Mouse (Mus musculus): ENCODE data around the gene Klk11. TPM values are rescaled to one million over a fixed set of nuclear protein-coding genes. Genes with fewer than 3 reads are reported as not detected.

The Klk11 gene
- polyA plus RNA-seq (2015; fragmentation: Nextera tagmentation; extraction: Ambion mirVana) = 0.11 and 0.20 TPM in 2 replicates

- Histone ChIP-seq H3K9me3 (replicated peaks) (no peaks in the 10 kb centered on the region), H3K27me3 (no peaks in the 10 kb centered on the region), H3K4me3 (no peak within 1 kb of the TSS), H3K4me1 (replicated peaks) (no peaks in the 10 kb centered on the region), H3K36me3 (no peaks in the 10 kb centered on the region), H3K4me2 (no peak within 1 kb of the TSS), H3K27ac (no peak within 1 kb of the TSS), H3K9ac (no peak within 1 kb of the TSS)
- 92% methylated on average over 5 of the region's 5 CpGs for WGBS
- ATAC-seq (replicated peaks; ENCODE audit: insufficient number of reproducible peaks, insufficient read depth, low FRiP score, low read depth) = no peak
These were observed at the start of gene Klk11 for GRCm38 (mm10) chr7:43774364-43774763. Klk11 (plus strand) TSS chr7:43774604.

- H3K9me3 ChIP-seq (replicated peaks) = no peaks in the 10 kb centered on the region
- H3K4me2 ChIP-seq = no peak overlapping the region
- no peaks in the 10 kb centered on the region for H3K4me1 ChIP-seq (replicated peaks)
- H3K27ac ChIP-seq = peak overlapping the region; percentile 36; the same call in 1 of the 2 replicates
- no peak overlapping the region for H3K4me3 ChIP-seq
- 37% methylated on average over 1 of the region's 1 CpGs for WGBS
- H3K27me3 ChIP-seq = no peaks in the 10 kb centered on the region
- no peak overlapping the region for H3K9ac ChIP-seq
- ATAC-seq (replicated peaks; ENCODE audit: insufficient number of reproducible peaks, insufficient read depth, low FRiP score, low read depth) = no peak
- H3K36me3 ChIP-seq = no peaks in the 10 kb centered on the region
These were observed 26.6 kb upstream of the Klk11 start for GRCm38 (mm10) chr7:43747788-43748187.

GRCm38 (mm10) chr7:43752806-43753205 lies 21.6 kb upstream of the Klk11 start:
- no peak for ATAC-seq (replicated peaks; ENCODE audit: insufficient number of reproducible peaks, insufficient read depth, low FRiP score, low read depth)
- Histone ChIP-seq H3K4me1 (replicated peaks) (no peaks in the 10 kb centered on the region), H3K9ac (no peak overlapping the region), H3K4me3 (no peak overlapping the region), H3K4me2 (no peak overlapping the region), H3K9me3 (replicated peaks) (no peaks in the 10 kb centered on the region), H3K36me3 (no peaks in the 10 kb centered on the region), H3K27me3 (no peaks in the 10 kb centered on the region), H3K27ac (no peak overlapping the region)
- 31% methylated on average over 2 of the region's 2 CpGs for WGBS

GRCm38 (mm10) chr7:43766484-43766883 lies 7.9 kb upstream of the Klk11 start:
- Histone ChIP-seq H3K9me3 (replicated peaks) (no peaks in the 10 kb centered on the region), H3K4me2 (no peak overlapping the region), H3K4me1 (replicated peaks) (no peaks in the 10 kb centered on the region), H3K9ac (no peak overlapping the region), H3K27ac (no peak overlapping the region), H3K36me3 (no peaks in the 10 kb centered on the region), H3K4me3 (no peak overlapping the region), H3K27me3 (no peaks in the 10 kb centered on the region)
- ATAC-seq (replicated peaks; ENCODE audit: insufficient number of reproducible peaks, insufficient read depth, low FRiP score, low read depth) = no peak
- 35% methylated on average over 8 of the region's 8 CpGs for WGBS

GRCm38 (mm10) chr7:43768597-43768996 lies 5.8 kb upstream of the Klk11 start, which contains the start of gene Klk12:
Klk12 (plus strand) TSS chr7:43768897.
- Histone ChIP-seq H3K27me3 (no peaks in the 10 kb centered on the region), H3K27ac (no peak within 1 kb of the TSS), H3K4me2 (no peak within 1 kb of the TSS), H3K4me1 (replicated peaks) (no peaks in the 10 kb centered on the region), H3K36me3 (no peaks in the 10 kb centered on the region), H3K9ac (no peak within 1 kb of the TSS), H3K9me3 (replicated peaks) (no peaks in the 10 kb centered on the region), H3K4me3 (no peak within 1 kb of the TSS)
- ATAC-seq (replicated peaks; ENCODE audit: insufficient number of reproducible peaks, insufficient read depth, low FRiP score, low read depth) = no peak
- WGBS = 60% methylated on average over 4 of the region's 4 CpGs

DNA sequence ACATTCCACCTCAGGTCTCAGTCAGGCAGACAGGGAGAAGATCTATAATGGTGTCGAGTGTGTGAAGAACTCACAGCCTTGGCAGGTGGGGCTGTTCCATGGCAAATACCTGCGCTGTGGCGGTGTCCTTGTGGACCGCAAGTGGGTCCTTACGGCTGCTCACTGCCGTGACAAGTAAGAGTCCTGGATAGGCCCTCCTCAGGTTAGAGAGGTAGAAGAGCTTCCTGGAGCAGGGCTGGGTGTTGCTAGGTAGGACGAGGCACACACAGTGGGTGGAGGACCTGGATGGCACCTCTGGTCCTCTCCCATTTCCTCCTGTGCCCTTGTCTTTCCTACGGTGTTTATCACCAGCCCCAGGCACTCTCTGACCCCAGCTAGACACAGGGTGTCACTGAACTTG lies 4.8 kb upstream of the Klk11 start:
- H3K27me3 ChIP-seq = no peaks in the 10 kb centered on the region
- no peak for ATAC-seq (replicated peaks; ENCODE audit: insufficient number of reproducible peaks, insufficient read depth, low FRiP score, low read depth)
- no peak overlapping the region for H3K4me3 ChIP-seq
- 85% methylated on average over 8 of the region's 8 CpGs for WGBS
- no peaks in the 10 kb centered on the region for H3K36me3 ChIP-seq
- H3K4me2 ChIP-seq = no peak overlapping the region
- H3K27ac ChIP-seq = no peak overlapping the region
- no peaks in the 10 kb centered on the region for H3K9me3 ChIP-seq (replicated peaks)
- no peaks in the 10 kb centered on the region for H3K4me1 ChIP-seq (replicated peaks)
- no peak overlapping the region for H3K9ac ChIP-seq

GRCm38 (mm10) chr7:43770701-43771100 lies 3.7 kb upstream of the Klk11 start:
- Histone ChIP-seq H3K4me3 (no peak overlapping the region), H3K36me3 (no peaks in the 10 kb centered on the region), H3K4me2 (no peak overlapping the region), H3K9ac (no peak overlapping the region), H3K27ac (no peak overlapping the region), H3K4me1 (replicated peaks) (no peaks in the 10 kb centered on the region), H3K27me3 (no peaks in the 10 kb centered on the region), H3K9me3 (replicated peaks) (no peaks in the 10 kb centered on the region)
- ATAC-seq (replicated peaks; ENCODE audit: insufficient number of reproducible peaks, insufficient read depth, low FRiP score, low read depth) = no peak
- 93% methylated on average over 10 of the region's 10 CpGs for WGBS

DNA sequence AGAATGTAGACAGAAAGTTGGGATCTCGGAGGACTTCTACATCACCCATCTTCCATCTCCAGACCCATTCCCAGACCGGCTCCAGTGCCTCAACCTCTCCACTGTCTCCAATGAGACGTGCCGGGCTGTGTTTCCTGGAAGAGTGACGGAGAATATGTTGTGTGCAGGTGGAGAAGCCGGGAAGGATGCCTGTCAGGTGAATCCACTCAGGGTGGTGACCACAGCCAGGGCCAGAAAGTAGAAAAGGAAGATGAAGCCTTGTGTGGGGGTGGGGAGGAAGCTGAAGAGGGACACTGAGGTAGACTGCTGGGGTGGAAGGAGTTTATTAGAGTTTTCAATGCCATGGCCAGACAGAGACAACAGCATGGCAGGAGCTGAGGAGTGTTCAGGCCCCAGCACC lies 2.5 kb upstream of the Klk11 start:
- ATAC-seq (replicated peaks; ENCODE audit: insufficient number of reproducible peaks, insufficient read depth, low FRiP score, low read depth) = no peak
- H3K27ac ChIP-seq = no peak overlapping the region
- no peaks in the 10 kb centered on the region for H3K4me1 ChIP-seq (replicated peaks)
- H3K36me3 ChIP-seq = no peaks in the 10 kb centered on the region
- 89% methylated on average over 6 of the region's 6 CpGs for WGBS
- H3K9ac ChIP-seq = no peak overlapping the region
- no peaks in the 10 kb centered on the region for H3K27me3 ChIP-seq
- no peak overlapping the region for H3K4me3 ChIP-seq
- H3K4me2 ChIP-seq = no peak overlapping the region
- no peaks in the 10 kb centered on the region for H3K9me3 ChIP-seq (replicated peaks)

GRCm38 (mm10) chr7:43772901-43773300 lies 1.5 kb upstream of the Klk11 start:
- Histone ChIP-seq H3K36me3 (no peaks in the 10 kb centered on the region), H3K9me3 (replicated peaks) (no peaks in the 10 kb centered on the region), H3K27ac (no peak overlapping the region), H3K9ac (no peak overlapping the region), H3K27me3 (no peaks in the 10 kb centered on the region), H3K4me3 (no peak overlapping the region), H3K4me2 (no peak overlapping the region), H3K4me1 (replicated peaks) (no peaks in the 10 kb centered on the region)
- 68% methylated on average over 3 of the region's 3 CpGs for WGBS
- no peak for ATAC-seq (replicated peaks; ENCODE audit: insufficient number of reproducible peaks, insufficient read depth, low FRiP score, low read depth)

GRCm38 (mm10) chr7:43774802-43775201 lies 398 bp downstream of the Klk11 start:
- Histone ChIP-seq H3K4me1 (replicated peaks) (no peaks in the 10 kb centered on the region), H3K4me3 (no peak overlapping the region), H3K9me3 (replicated peaks) (no peaks in the 10 kb centered on the region), H3K4me2 (no peak overlapping the region), H3K9ac (no peak overlapping the region), H3K27me3 (no peaks in the 10 kb centered on the region), H3K36me3 (no peaks in the 10 kb centered on the region), H3K27ac (no peak overlapping the region)
- no peak for ATAC-seq (replicated peaks; ENCODE audit: insufficient number of reproducible peaks, insufficient read depth, low FRiP score, low read depth)
- WGBS = 57% methylated on average over 6 of the region's 6 CpGs

- Histone ChIP-seq H3K9me3 (replicated peaks) (no peaks in the 10 kb centered on the region), H3K27ac (no peak overlapping the region), H3K9ac (no peak overlapping the region), H3K4me2 (no peak overlapping the region), H3K27me3 (no peaks in the 10 kb centered on the region), H3K4me3 (no peak overlapping the region), H3K4me1 (replicated peaks) (no peaks in the 10 kb centered on the region), H3K36me3 (no peaks in the 10 kb centered on the region)
- no peak for ATAC-seq (replicated peaks; ENCODE audit: insufficient number of reproducible peaks, insufficient read depth, low FRiP score, low read depth)
- WGBS = 45% methylated on average over 7 of the region's 7 CpGs
These were observed 1.1 kb downstream of the Klk11 start for GRCm38 (mm10) chr7:43775311-43776057.

GRCm38 (mm10) chr7:43776506-43776905 lies 2.1 kb downstream of the Klk11 start:
- Histone ChIP-seq H3K9me3 (replicated peaks) (no peaks in the 10 kb centered on the region), H3K9ac (no peak overlapping the region), H3K36me3 (no peaks in the 10 kb centered on the region), H3K4me1 (replicated peaks) (no peaks in the 10 kb centered on the region), H3K27ac (no peak overlapping the region), H3K27me3 (peaks cover 6% of the 10 kb centered on the region), H3K4me3 (no peak overlapping the region), H3K4me2 (no peak overlapping the region)
- ATAC-seq (replicated peaks; ENCODE audit: insufficient number of reproducible peaks, insufficient read depth, low FRiP score, low read depth) = no peak
- 78% methylated on average over 5 of the region's 5 CpGs for WGBS
